Mouse (Mus musculus) lung, postnatal 0 days (tissue): ENCODE data around the gene Nfatc3. TPM values are rescaled to one million over a fixed set of nuclear protein-coding genes. Genes with fewer than 3 reads are reported as not detected.

Experiments used
- ATAC-seq: fragments of 200-750 bp; cut with Nextera tagmentation; 2 replicates; pipeline ENCODE4 v1.8.0; 2017; ENCODE audit warnings: moderate library complexity
- DNase-seq: peaks from one replicate; pipeline ENCODE4 v3.0.0-alpha.2; 2016; ENCODE audit warnings: low spot score
- H3K27ac ChIP-seq: fragments of 300-500 bp; sonication (generic); 2 replicates; pipeline ENCODE4 v1.5.1; 2014; ENCODE audit warnings: antibody characterized with exemption, mild to moderate bottlenecking, low read length, mixed read lengths
- H3K27me3 ChIP-seq: fragments of 300-500 bp; sonication (generic); replicated peaks from 2 replicates; pipeline ENCODE4 v1.6.1; 2014; ENCODE audit warnings: low read length, mixed read lengths; ENCODE audit not compliant: insufficient read depth
- H3K36me3 ChIP-seq: fragments of 300-500 bp; sonication (generic); 2 replicates; pipeline ENCODE4 v1.6.1; 2014; ENCODE audit warnings: low read length, mixed read lengths; ENCODE audit not compliant: insufficient read depth
- H3K4me1 ChIP-seq: fragments of 300-500 bp; sonication (generic); 2 replicates; pipeline ENCODE4 v1.6.1; 2014; ENCODE audit warnings: antibody characterized with exemption, low read depth, low read length, mixed read lengths; ENCODE audit not compliant: insufficient read depth
- H3K4me2 ChIP-seq: fragments of 300-500 bp; sonication (generic); replicated peaks from 2 replicates; pipeline ENCODE4 v1.6.1; 2014; ENCODE audit warnings: low read depth, mild to moderate bottlenecking, low read length, moderate library complexity, mixed read lengths
- H3K4me3 ChIP-seq: fragments of 300-500 bp; sonication (generic); 2 replicates; pipeline ENCODE4 v1.5.1; 2014; ENCODE audit warnings: low read depth, low read length
- H3K9ac ChIP-seq: fragments of 300-500 bp; sonication (generic); replicated peaks from 2 replicates; pipeline ENCODE4 v1.6.1; 2014; ENCODE audit warnings: low read depth, mild to moderate bottlenecking
- H3K9me3 ChIP-seq: fragments of 300-500 bp; sonication (generic); 2 replicates; pipeline ENCODE4 v1.6.1; 2016; ENCODE audit warnings: low read length, mixed read lengths
- CTCF ChIP-seq: IDR thresholded peaks from 2 replicates; pipeline ENCODE4 v1.5.1; 2016; ENCODE audit warnings: antibody characterized with exemption, mild to moderate bottlenecking
- EP300 ChIP-seq: IDR thresholded peaks from 2 replicates; pipeline ENCODE4 v1.6.1; 2016; ENCODE audit warnings: antibody characterized with exemption, mild to moderate bottlenecking, control low read depth
- WGBS: fragments of 180-500 bp; shearing (Covaris S2); extraction: QIAGEN DNeasy Blood & Tissue Kit; methylation state at CpG from one replicate; pipeline ENCODE4 v1.1.7; 2014; 5-methylcytosine and 5-hydroxymethylcytosine counted together
- polyA plus RNA-seq: library from polyadenylated mRNA; unstranded; fragments of >200 nt; fragmentation: Nextera tagmentation; extraction: Ambion mirVana; gene quantifications from 2 replicates; pipeline ENCODE4 v1.2.1, GENCODE M21; 2015

The Nfatc3 gene
- polyA plus RNA-seq, 1 experiment from 2014 or later, result 3.4 TPM

- Histone ChIP-seq H3K4me3 (peak within 1 kb of the TSS; percentile 67), H3K9me3 (no peaks in the 10 kb centered on the region), H3K27me3 (peaks cover 8% of the 10 kb centered on the region), H3K4me2 (peak within 1 kb of the TSS; percentile 73), H3K4me1 (peaks cover 3% of the 10 kb centered on the region; the same call in 1 of the 2 replicates), H3K36me3 (peaks cover 14% of the 10 kb centered on the region; the same call in 1 of the 2 replicates), H3K27ac (peak within 1 kb of the TSS; percentile 95), H3K9ac (peak within 1 kb of the TSS; percentile 80)
- WGBS, result under 1% methylated on average over 63 of the region's 86 CpGs
- TF ChIP-seq CTCF (peak; percentile 39), EP300 (no peak)
- ATAC-seq (peak; percentile 72), DNase-seq (peak; percentile 93)
Measured at GRCm38 (mm10) chr8:106136156-106137130, 77.8 kb downstream of the Nfatc3 start, which contains the start of gene Esrp2. TSS of gene Esrp2 (minus strand) at chr8:106136974.

GRCm38 (mm10) chr8:106137218-106137905, 78.7 kb downstream of the Nfatc3 start:
- H3K27me3 ChIP-seq, result peaks cover 8% of the 10 kb centered on the region

DNA sequence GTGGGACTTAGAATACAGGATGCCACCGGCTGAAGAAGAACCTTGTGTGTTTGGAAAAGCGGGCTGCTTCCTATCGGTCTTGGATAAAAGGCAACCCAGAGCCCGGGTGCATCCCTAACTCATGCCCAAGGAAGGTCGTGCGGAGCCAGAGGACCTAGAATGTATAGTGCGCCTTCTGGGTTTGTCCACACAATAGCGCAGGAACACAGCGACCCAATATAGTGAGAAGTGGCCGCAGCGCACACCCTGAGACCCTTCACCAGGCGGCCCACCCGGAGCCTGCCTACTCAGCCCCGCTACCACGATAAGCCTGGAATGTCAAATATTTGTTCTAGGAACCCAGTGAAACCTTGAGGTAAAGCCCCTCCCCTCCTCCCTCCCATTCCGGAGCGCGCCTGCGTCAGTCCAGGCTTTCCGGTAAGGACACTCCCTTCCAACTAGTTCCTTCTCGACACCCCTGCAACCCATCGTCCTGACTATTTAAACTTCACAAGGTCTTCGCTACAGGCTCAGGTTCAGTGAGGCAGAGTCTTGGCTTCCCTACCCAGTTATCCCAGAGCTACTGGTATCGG, 79.4 kb downstream of the Nfatc3 start:
- Histone ChIP-seq H3K27me3 (peaks cover 8% of the 10 kb centered on the region), H3K27ac (peak overlapping the region; percentile 95), H3K9ac (peak overlapping the region; percentile 62), H3K4me1 (peaks cover 3% of the 10 kb centered on the region; the same call in 1 of the 2 replicates), H3K4me3 (peak overlapping the region; percentile 67), H3K9me3 (no peaks in the 10 kb centered on the region), H3K4me2 (peak overlapping the region; percentile 73), H3K36me3 (no peaks in the 10 kb centered on the region)
- TF ChIP-seq CTCF (no peak), EP300 (peak; percentile 95)
- DNase-seq (peak; percentile 96), ATAC-seq (peak; percentile 37)
- under 1% methylated on average over 24 of the region's 24 CpGs for WGBS

More at GRCm38 (mm10) chr8:106137218-106137905, 78.7 kb downstream of the Nfatc3 start:
- Histone ChIP-seq H3K4me2 (peak overlapping the region; percentile 73), H3K27ac (peak overlapping the region; percentile 95), H3K9me3 (no peaks in the 10 kb centered on the region), H3K9ac (peak overlapping the region; percentile 62), H3K36me3 (peaks cover 6% of the 10 kb centered on the region; the same call in 1 of the 2 replicates), H3K4me3 (peak overlapping the region; percentile 67), H3K4me1 (peaks cover 3% of the 10 kb centered on the region; the same call in 1 of the 2 replicates)
- TF ChIP-seq EP300, result 0 out of 2 replicates have a peak, but pooled peaks have one; percentile 39
- TF ChIP-seq CTCF, result no peak
- 0 out of 2 replicates have a peak, but pooled peaks have one; percentile 5 for ATAC-seq
- peak; percentile 79 for DNase-seq
- 6% methylated on average over 22 of the region's 22 CpGs for WGBS

GRCm38 (mm10) chr8:106138616-106139015, 80.0 kb downstream of the Nfatc3 start:
- ATAC-seq, result no peak
- Histone ChIP-seq H3K36me3 (no peaks in the 10 kb centered on the region), H3K4me3 (peak overlapping the region; percentile 67), H3K9me3 (no peaks in the 10 kb centered on the region), H3K27me3 (peaks cover 8% of the 10 kb centered on the region), H3K27ac (peak overlapping the region; percentile 81), H3K4me2 (peak overlapping the region; percentile 73), H3K9ac (peak overlapping the region; percentile 10; the same call in 1 of the 2 replicates), H3K4me1 (peaks cover 3% of the 10 kb centered on the region; the same call in 1 of the 2 replicates)
- 13% methylated on average over 7 of the region's 7 CpGs for WGBS
- no peak for TF ChIP-seq EP300
- no peak for TF ChIP-seq CTCF
- peak; percentile 57 for DNase-seq

DNA sequence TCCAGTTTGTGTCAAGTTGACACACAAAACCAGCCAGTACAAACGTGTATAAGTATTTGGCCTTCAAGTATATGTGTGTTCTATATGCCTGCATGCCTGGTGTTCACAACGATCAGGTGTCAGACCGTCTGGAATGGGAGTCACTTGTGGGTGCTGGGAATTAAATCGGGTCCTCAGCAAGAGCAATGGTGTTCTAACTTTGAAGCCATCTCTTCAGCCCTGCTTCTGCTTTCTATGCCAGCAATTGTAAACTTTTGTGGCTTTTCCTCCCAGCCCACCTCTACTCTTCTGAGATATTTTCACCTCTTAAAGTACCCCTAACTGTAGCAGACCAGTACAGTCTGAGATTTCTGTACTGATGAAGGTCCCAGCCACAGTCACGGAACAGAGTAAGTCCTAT, 81.6 kb downstream of the Nfatc3 start:
- DNase-seq (no peak), ATAC-seq (no peak)
- H3K4me2 ChIP-seq, result no peak overlapping the region
- TF ChIP-seq CTCF (no peak), EP300 (no peak)
- H3K4me3 ChIP-seq, result no peak overlapping the region
- H3K4me1 ChIP-seq, result peaks cover 3% of the 10 kb centered on the region; the same call in 1 of the 2 replicates
- H3K9ac ChIP-seq, result no peak overlapping the region
- no peaks in the 10 kb centered on the region for H3K36me3 ChIP-seq
- WGBS, result 55% methylated on average over 5 of the region's 5 CpGs
- peak overlapping the region; percentile 16; the same call in 1 of the 2 replicates for H3K27ac ChIP-seq
- no peaks in the 10 kb centered on the region for H3K9me3 ChIP-seq
- H3K27me3 ChIP-seq, result peaks cover 8% of the 10 kb centered on the region
